ENCODE assay signal across 14 mouse cellular contexts in the genomic region with DNA sequence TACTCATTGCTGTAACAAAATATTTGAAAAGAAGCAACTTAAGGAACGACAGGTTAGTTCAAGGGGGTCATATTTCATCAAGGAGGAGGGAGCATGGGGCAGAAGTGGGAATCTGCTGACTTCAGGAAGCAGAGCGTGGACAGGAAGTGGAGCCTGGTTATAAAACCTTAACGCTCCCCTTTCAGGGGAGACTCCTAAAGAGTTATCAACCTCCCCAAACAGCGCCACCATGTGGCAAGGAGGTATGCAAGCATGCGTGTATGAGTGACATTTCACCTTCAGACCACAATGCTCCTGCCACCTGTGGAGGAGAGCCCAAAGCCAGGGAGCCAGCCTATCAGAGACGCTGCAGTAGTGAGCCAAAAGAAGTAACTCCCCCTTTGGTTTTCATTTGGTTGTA. TPM values are rescaled to one million over a fixed set of nuclear protein-coding genes. Genes with fewer than 3 reads are reported as not detected.
A peak's percentile ranks its signal among the peaks of the same experiment; 100 is the strongest.
DNase-seq lines count a peak whose midpoint lies in the region; ATAC-seq and TF ChIP-seq lines count a peak whose summit lies in the region.
"Had no signal": no experiment of that assay in that cellular context is flagged by ENCODE, and none has a peak within 500 bp of the region (broad histone marks: within the 10 kb centered on the region; RNA-seq: fewer than 3 reads in every experiment).

No protein-coding gene starts in this region.

- DNase-seq in heart, adult 2 months = no peak
- no peak for DNase-seq in heart, adult 18-20 months
- DNase-seq in 3134 (ENCODE audit: extremely low read depth, insufficient read length, low spot score) (peak; percentile 31), ES-CJ7 (ENCODE audit: low read depth, low spot score) (peak; percentile 82)
- peak; percentile 52 for DNase-seq in induced T-regulatory cell, adult 2 months (ENCODE audit: low read depth)
- no peak for DNase-seq in ovary, postnatal 10 days (ENCODE audit: low spot score)
- no peak for DNase-seq in forebrain, embryonic 14.5 days (ENCODE audit: low spot score)
- DNase-seq: cerebellum, adult 8-10 months; gastrocnemius, postnatal 36 days; lung, adult 18-20 months had no signal

- H3K9me3 ChIP-seq in forebrain, embryonic 14.5 days (replicated peaks; ENCODE audit: control insufficient read depth, low read length) = no peaks in the 10 kb centered on the region
- H3K9me3 ChIP-seq: G1E had no signal

- no peak for TF ChIP-seq EP300 in heart, adult 2 months (IDR thresholded peaks at IDR 0.05; ENCODE audit: insufficient read depth, low read depth, low read length)

- no peaks in the 10 kb centered on the region for H3K36me3 ChIP-seq in heart, adult 2 months (ENCODE audit: control insufficient read depth, insufficient read depth, low read length)
- no peaks in the 10 kb centered on the region for H3K36me3 ChIP-seq in forebrain, embryonic 14.5 days (ENCODE audit: control insufficient read depth, insufficient read depth, low read length)
- H3K36me3 ChIP-seq: embryonic facial prominence, embryonic 10.5 days; G1E had no signal

- no peak for TF ChIP-seq POLR2A in heart, adult 2 months (IDR thresholded peaks at IDR 0.05; ENCODE audit: insufficient read depth, low read depth, low read length)

- WGBS in heart, adult 2 months = 80% methylated on average over 6 of the region's 6 CpGs
- WGBS in forebrain, embryonic 14.5 days = 82% methylated on average over 6 of the region's 6 CpGs

- ATAC-seq in granulocyte monocyte progenitor cell, adult 5-6 weeks (replicated peaks; ENCODE audit: poor library complexity, severe bottlenecking) = no peak
- no peak for ATAC-seq in forebrain, embryonic 14.5 days
- ATAC-seq: intestine, embryonic 16.5 days had no signal

- no peak overlapping the region for H3K4me2 ChIP-seq in forebrain, embryonic 14.5 days (ENCODE audit: low read length)

- no peaks in the 10 kb centered on the region for H3K79me2 ChIP-seq in heart, adult 2 months (replicated peaks; ENCODE audit: control insufficient read depth, insufficient read depth, low read length)

- H3K27ac ChIP-seq in heart, adult 2 months = no peak overlapping the region
- H3K27ac ChIP-seq in forebrain, embryonic 14.5 days (ENCODE audit: low read depth, low read length) = no peak overlapping the region
- H3K27ac ChIP-seq: embryonic facial prominence, embryonic 10.5 days had no signal

- H3K4me3 ChIP-seq in heart, adult 2 months = no peak overlapping the region
- H3K4me3 ChIP-seq in forebrain, embryonic 14.5 days (ENCODE audit: low read depth, low read length) = no peak overlapping the region
- H3K4me3 ChIP-seq: embryonic facial prominence, embryonic 10.5 days had no signal

- H3K27me3 ChIP-seq in heart, adult 2 months (ENCODE audit: control insufficient read depth, insufficient read depth, low read length) = no peaks in the 10 kb centered on the region
- H3K27me3 ChIP-seq in forebrain, embryonic 14.5 days (replicated peaks; ENCODE audit: control insufficient read depth, insufficient read depth, low read length) = no peaks in the 10 kb centered on the region

- H3K9ac ChIP-seq in heart, adult 2 months (ENCODE audit: low read depth, low read length) = no peak overlapping the region
- H3K9ac ChIP-seq in forebrain, embryonic 14.5 days (ENCODE audit: low read length) = no peak overlapping the region

- peak; percentile 12; the same call in 1 of the 2 replicates for TF ChIP-seq CTCF in heart, adult 2 months (IDR thresholded peaks at IDR 0.05)

- no peaks in the 10 kb centered on the region for H3K4me1 ChIP-seq in heart, adult 2 months (ENCODE audit: control insufficient read depth, insufficient read depth, low read length)
- peaks cover 7% of the 10 kb centered on the region; the same call in 1 of the 2 replicates for H3K4me1 ChIP-seq in forebrain, embryonic 14.5 days (ENCODE audit: control insufficient read depth, insufficient read depth, low read length)

- intact Hi-C loops in heart, adult 2 months (cut with DNase I) = no loop called here

RNA-seq across cellular contexts. Expression of gene Stt3b, which starts 10.8 kb away (rescaled TPM):
- total RNA-seq in heart, adult 2 months (2021) = 10 to 100 TPM; 54.9 to 56.5 TPM
- 22.2 and 35.7 TPM in 2 replicates for polyA plus RNA-seq in heart, adult 2 months (2012; rRNA removed)
- 10 to 100 TPM; 58.5 TPM for total RNA-seq in heart, adult 18-20 months (2021)
- 91.1 and 97.6 TPM in 2 replicates for total RNA-seq in granulocyte monocyte progenitor cell, adult 5-6 weeks (2014; fragmentation: Nextera tagmentation)
- total RNA-seq in granulocyte monocyte progenitor cell, adult 5-6 weeks (2017) = 127 and 130 TPM in 2 replicates
- 74.8 and 80.5 TPM in 2 replicates for polyA plus RNA-seq in forebrain, embryonic 14.5 days (2014; fragmentation: Nextera tagmentation; extraction: Ambion mirVana)

Comparison
In these comparisons a context has a peak if more than half of its experiments do, and no peak if none do; other contexts are left out.
1. DNase-seq: peak in 3134 (single experiment), ES-CJ7 (single experiment) and induced T-regulatory cell, adult 2 months (single experiment); none in heart, adult 2 months (0 of 2), heart, adult 18-20 months (0 of 2), ovary, postnatal 10 days (single experiment) and forebrain, embryonic 14.5 days (single experiment).